Mouse (Mus musculus) hindbrain, embryonic 15.5 days (tissue): ENCODE results near the gene Sox4. TPM values are rescaled to one million over a fixed set of nuclear protein-coding genes. Genes with fewer than 3 reads are reported as not detected.

Experiments
- ATAC-seq: fragments of 200-750 bp; cut with Nextera tagmentation; 2 replicates; pipeline ENCODE4 v1.8.0; 2017; ENCODE audit warnings: low read depth, moderate number of reproducible peaks, moderate TSS enrichment; ENCODE audit not compliant: low FRiP score
- H3K27ac ChIP-seq: fragments of 300-500 bp; sonication (generic); replicated peaks from 2 replicates; pipeline ENCODE4 v1.5.1; 2015; ENCODE audit warnings: mild to moderate bottlenecking, inconsistent platforms
- H3K27me3 ChIP-seq: fragments of 300-500 bp; sonication (generic); 2 replicates; pipeline ENCODE4 v1.6.1; 2015; ENCODE audit warnings: control low read depth, inconsistent platforms
- H3K36me3 ChIP-seq: fragments of 300-500 bp; sonication (generic); 2 replicates; pipeline ENCODE4 v1.6.1; 2015; ENCODE audit warnings: control low read depth, inconsistent platforms
- H3K4me1 ChIP-seq: fragments of 300-500 bp; sonication (generic); replicated peaks from 2 replicates; pipeline ENCODE4 v1.6.1; 2015; ENCODE audit warnings: control low read depth, inconsistent platforms
- H3K4me2 ChIP-seq: fragments of 300-500 bp; sonication (generic); 2 replicates; pipeline ENCODE4 v1.6.1; 2015; ENCODE audit warnings: moderate library complexity, mild to moderate bottlenecking, inconsistent platforms
- H3K4me3 ChIP-seq: fragments of 300-500 bp; sonication (generic); 2 replicates; pipeline ENCODE4 v1.5.1; 2015; ENCODE audit warnings: mild to moderate bottlenecking, inconsistent platforms
- H3K9ac ChIP-seq: fragments of 300-500 bp; sonication (generic); 2 replicates; pipeline ENCODE4 v1.6.1; 2015; ENCODE audit warnings: inconsistent platforms
- H3K9me3 ChIP-seq: fragments of 300-500 bp; sonication (generic); 2 replicates; pipeline ENCODE4 v1.6.1; 2016; ENCODE audit warnings: control low read depth, inconsistent platforms
- WGBS: fragments of 180-500 bp; shearing (Covaris S2); methylation state at CpG from one replicate; pipeline ENCODE4 v1.1.7; 2015; 5-methylcytosine and 5-hydroxymethylcytosine counted together
- polyA plus RNA-seq: library from polyadenylated mRNA; unstranded; fragments of >200 nt; fragmentation: Nextera tagmentation; extraction: Ambion mirVana; gene quantifications from 2 replicates; pipeline ENCODE4 v1.2.1, GENCODE M21; 2015

Sox4 gene
- polyA plus RNA-seq, 1 experiment from 2014 or later: 161 TPM

DNA sequence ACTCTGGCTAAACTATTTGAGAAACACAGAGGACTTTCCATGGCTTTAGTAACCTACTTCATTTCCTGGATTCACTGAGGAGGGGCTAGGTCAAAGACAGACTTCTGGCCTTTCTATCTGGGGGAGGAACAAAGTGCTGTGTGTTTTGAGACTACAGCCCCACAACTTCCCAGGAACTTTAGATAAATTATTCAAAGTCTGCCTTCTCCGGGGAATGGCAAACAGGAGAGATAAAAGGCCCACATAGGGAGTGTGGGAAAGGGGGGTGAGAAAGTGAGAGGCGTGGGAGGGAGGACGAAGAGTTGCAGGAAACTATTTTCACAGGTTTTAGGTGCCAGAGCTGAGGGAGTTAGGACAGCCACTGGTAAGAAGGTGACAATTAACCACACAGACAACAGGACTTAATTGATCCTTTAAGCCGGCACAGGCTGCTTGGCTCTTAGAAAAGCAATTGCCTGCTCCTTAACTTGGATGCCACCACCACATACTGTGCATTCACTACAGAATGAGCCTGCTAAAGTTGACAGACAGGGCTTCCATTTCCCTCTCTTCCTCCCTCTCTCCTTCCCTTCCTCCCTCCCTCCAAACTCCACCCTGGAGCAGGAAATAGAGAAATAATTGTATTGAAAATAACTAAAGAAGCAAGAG, 11.4 kb downstream of the Sox4 start:
- Histone ChIP-seq H3K4me1 (peaks cover 8% of the 10 kb centered on the region), H3K4me2 (no peak overlapping the region), H3K27me3 (no peaks in the 10 kb centered on the region), H3K9ac (no peak overlapping the region), H3K27ac (peak overlapping the region; percentile 42), H3K9me3 (no peaks in the 10 kb centered on the region), H3K4me3 (no peak overlapping the region), H3K36me3 (no peaks in the 10 kb centered on the region)
- ATAC-seq: peak; percentile 60; the same call in 1 of the 2 replicates
- WGBS: 6% methylated on average over 4 of the region's 4 CpGs

- no peaks in the 10 kb centered on the region for H3K4me1 ChIP-seq
- H3K27me3 ChIP-seq: no peaks in the 10 kb centered on the region
- H3K9ac ChIP-seq: no peak overlapping the region
- WGBS: 79% methylated on average over 8 of the region's 8 CpGs
- H3K4me3 ChIP-seq: no peak overlapping the region
- H3K36me3 ChIP-seq: no peaks in the 10 kb centered on the region
- ATAC-seq: no peak
- H3K9me3 ChIP-seq: no peaks in the 10 kb centered on the region
- H3K27ac ChIP-seq: no peak overlapping the region
- no peak overlapping the region for H3K4me2 ChIP-seq
Measured at GRCm38 (mm10) chr13:28933375-28933774, 20.1 kb downstream of the Sox4 start.

DNA sequence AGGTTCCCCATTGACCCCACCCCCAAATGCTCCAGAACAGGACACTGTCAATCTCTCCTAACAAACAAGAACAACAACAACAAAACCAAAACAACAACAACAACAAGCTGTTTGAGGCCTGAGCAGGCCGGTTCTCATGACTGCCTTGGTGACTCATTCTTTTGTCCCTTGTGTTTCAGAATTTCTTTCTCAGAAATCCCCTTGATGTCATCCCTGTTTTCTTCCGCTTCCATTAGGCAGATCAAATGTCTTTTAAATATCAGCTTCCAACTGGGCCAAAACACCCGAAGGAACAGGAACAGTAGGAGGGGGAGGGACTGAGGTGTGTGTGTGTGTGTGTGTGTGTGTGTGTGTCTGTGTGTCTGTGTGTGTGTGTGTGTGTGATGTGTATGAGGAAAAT, 21.7 kb downstream of the Sox4 start:
- 42% methylated on average over 3 of the region's 3 CpGs for WGBS
- Histone ChIP-seq H3K27me3 (no peaks in the 10 kb centered on the region), H3K9ac (no peak overlapping the region), H3K4me2 (no peak overlapping the region), H3K9me3 (no peaks in the 10 kb centered on the region), H3K36me3 (no peaks in the 10 kb centered on the region), H3K4me1 (no peaks in the 10 kb centered on the region), H3K27ac (no peak overlapping the region), H3K4me3 (no peak overlapping the region)
- no peak for ATAC-seq

DNA sequence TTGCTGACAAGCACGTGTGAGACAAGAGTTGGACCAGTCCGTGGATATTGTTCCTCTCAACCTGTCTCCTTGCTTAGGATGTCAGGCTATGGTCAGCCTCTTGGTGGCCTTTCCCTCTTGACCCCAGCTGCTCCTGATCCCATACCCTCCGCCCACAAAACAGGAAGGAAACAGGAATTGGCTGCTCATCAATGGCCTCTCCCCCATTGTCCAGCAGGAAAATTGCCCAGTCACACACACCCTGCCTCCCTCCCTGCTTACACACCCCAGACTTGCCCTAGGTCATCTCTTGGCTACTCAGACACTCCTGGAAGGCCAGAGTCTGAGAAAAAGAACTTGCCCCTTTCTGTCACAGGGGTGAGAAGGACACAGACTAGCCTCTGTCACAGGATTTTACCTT, 22.2 kb downstream of the Sox4 start:
- no peak for ATAC-seq
- no peak overlapping the region for H3K4me2 ChIP-seq
- H3K9me3 ChIP-seq: no peaks in the 10 kb centered on the region
- no peak overlapping the region for H3K4me3 ChIP-seq
- H3K9ac ChIP-seq: no peak overlapping the region
- no peak overlapping the region for H3K27ac ChIP-seq
- H3K36me3 ChIP-seq: no peaks in the 10 kb centered on the region
- no peaks in the 10 kb centered on the region for H3K4me1 ChIP-seq
- no peaks in the 10 kb centered on the region for H3K27me3 ChIP-seq
- 80% methylated on average over 3 of the region's 3 CpGs for WGBS

GRCm38 (mm10) chr13:28930364-28930763, 23.1 kb downstream of the Sox4 start:
- Histone ChIP-seq H3K4me2 (no peak overlapping the region), H3K36me3 (no peaks in the 10 kb centered on the region), H3K9me3 (no peaks in the 10 kb centered on the region), H3K27ac (no peak overlapping the region), H3K4me3 (no peak overlapping the region), H3K9ac (no peak overlapping the region), H3K27me3 (no peaks in the 10 kb centered on the region), H3K4me1 (no peaks in the 10 kb centered on the region)
- no peak for ATAC-seq
- WGBS: 66% methylated on average over 4 of the region's 4 CpGs

DNA sequence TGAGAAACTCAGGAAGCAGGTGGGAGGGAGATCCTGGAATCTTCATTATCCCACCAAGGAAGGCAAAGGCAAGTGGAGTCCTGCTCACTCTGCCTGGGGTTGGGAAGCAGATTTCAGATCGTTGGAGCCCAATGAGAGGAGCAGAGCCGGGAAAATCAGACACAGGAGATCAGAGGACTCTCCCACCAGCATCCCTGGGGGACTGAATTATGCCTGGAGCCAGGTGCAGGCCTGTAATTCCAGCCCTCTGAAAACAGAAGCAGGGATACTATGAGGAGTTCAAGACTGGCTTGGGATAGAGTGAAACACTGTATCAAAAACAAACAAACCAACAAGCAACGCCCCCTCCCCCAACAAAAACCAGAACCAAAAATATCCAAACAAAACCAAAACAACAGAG, 23.6 kb downstream of the Sox4 start:
- Histone ChIP-seq H3K4me2 (no peak overlapping the region), H3K27ac (no peak overlapping the region), H3K4me1 (no peaks in the 10 kb centered on the region), H3K27me3 (no peaks in the 10 kb centered on the region), H3K9ac (no peak overlapping the region), H3K9me3 (no peaks in the 10 kb centered on the region), H3K36me3 (no peaks in the 10 kb centered on the region), H3K4me3 (no peak overlapping the region)
- ATAC-seq: no peak
- 39% methylated on average over 3 of the region's 3 CpGs for WGBS

- no peaks in the 10 kb centered on the region for H3K4me1 ChIP-seq
- no peaks in the 10 kb centered on the region for H3K27me3 ChIP-seq
- no peaks in the 10 kb centered on the region for H3K9me3 ChIP-seq
- H3K4me2 ChIP-seq: no peak overlapping the region
- no peak for ATAC-seq
- WGBS: 96% methylated on average over 3 of the region's 3 CpGs
- no peaks in the 10 kb centered on the region for H3K36me3 ChIP-seq
- no peak overlapping the region for H3K9ac ChIP-seq
- H3K27ac ChIP-seq: no peak overlapping the region
- H3K4me3 ChIP-seq: no peak overlapping the region
Measured at GRCm38 (mm10) chr13:28923136-28923535, 30.4 kb downstream of the Sox4 start.

DNA sequence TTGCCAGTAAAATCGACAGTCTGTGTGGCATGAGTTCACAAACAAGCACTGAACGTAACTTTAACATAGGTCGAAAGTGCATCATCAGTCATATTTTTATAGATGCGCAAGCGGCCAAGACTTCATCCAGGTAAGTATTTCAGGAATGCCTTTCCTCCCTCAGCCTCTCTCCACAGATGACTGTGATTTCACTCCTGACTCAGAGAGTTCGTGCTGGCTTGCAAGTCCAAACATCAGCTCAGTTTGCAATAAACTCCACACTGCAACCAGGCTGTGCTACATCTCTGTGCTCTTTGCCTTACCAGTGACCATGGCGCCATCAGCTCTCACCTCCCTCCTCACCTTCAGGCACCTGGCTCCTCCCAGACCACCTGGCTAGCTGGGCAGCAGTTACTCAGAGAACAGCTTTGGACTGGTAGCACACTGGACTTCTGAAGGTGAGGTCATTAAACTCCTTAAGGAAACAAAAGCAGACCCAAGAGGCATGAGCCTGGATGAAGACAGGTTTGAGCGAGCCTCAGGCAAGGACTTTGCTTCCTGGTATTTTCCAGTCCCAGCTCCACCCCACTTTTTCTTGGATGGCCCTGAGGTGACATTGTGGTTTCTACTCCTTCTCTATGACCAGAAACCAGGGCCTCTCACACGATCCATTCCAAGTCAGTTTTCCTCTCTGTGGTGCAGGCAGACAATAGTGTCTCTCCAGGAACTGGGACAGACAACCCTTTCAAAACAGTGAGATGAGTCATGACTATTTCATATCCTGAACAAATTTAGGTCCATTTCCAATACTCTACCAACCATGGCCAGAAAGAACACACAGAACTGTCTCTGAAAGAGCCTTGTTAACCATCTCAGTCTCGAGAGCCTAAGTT, 35.9 kb downstream of the Sox4 start:
- Histone ChIP-seq H3K9ac (no peak overlapping the region), H3K4me3 (no peak overlapping the region), H3K27me3 (no peaks in the 10 kb centered on the region), H3K4me2 (no peak overlapping the region), H3K36me3 (no peaks in the 10 kb centered on the region), H3K27ac (no peak overlapping the region), H3K4me1 (no peaks in the 10 kb centered on the region), H3K9me3 (no peaks in the 10 kb centered on the region)
- no peak for ATAC-seq
- WGBS: 91% methylated on average over 10 of the region's 10 CpGs

GRCm38 (mm10) chr13:28913656-28914055, 39.9 kb downstream of the Sox4 start:
- ATAC-seq: no peak
- 81% methylated on average over 6 of the region's 6 CpGs for WGBS
- Histone ChIP-seq H3K27me3 (no peaks in the 10 kb centered on the region), H3K9ac (no peak overlapping the region), H3K27ac (no peak overlapping the region), H3K4me1 (no peaks in the 10 kb centered on the region), H3K4me2 (no peak overlapping the region), H3K36me3 (no peaks in the 10 kb centered on the region), H3K4me3 (no peak overlapping the region), H3K9me3 (no peaks in the 10 kb centered on the region)

DNA sequence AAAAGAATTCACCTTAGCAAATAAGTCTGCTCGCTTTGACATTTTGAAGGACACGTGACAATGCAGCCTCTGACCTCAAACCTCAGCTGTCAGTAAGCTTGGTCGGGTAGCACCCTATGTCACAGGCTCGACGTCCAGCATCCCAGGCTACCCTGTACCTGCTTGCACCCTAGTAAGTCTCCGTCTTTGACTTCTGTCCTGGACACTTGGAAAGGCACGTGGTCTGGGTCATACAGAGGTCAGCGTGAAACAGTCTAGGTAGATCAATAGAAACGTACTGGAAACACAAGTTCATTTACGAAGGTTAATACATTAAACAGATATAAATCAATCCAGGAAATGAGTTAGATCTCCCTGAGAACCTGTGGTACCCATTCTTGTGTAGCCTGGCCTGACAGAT, 46.5 kb downstream of the Sox4 start:
- H3K4me3 ChIP-seq: no peak overlapping the region
- H3K9ac ChIP-seq: no peak overlapping the region
- H3K9me3 ChIP-seq: no peaks in the 10 kb centered on the region
- no peak for ATAC-seq
- no peaks in the 10 kb centered on the region for H3K27me3 ChIP-seq
- 90% methylated on average over 10 of the region's 10 CpGs for WGBS
- H3K27ac ChIP-seq: no peak overlapping the region
- H3K4me2 ChIP-seq: no peak overlapping the region
- no peaks in the 10 kb centered on the region for H3K4me1 ChIP-seq
- H3K36me3 ChIP-seq: no peaks in the 10 kb centered on the region
